Mouse (Mus musculus): ENCODE data around the gene Bbx. TPM values are rescaled to one million over a fixed set of nuclear protein-coding genes. Genes with fewer than 3 reads are reported as not detected.

Bbx gene
- total and polyA plus RNA-seq, 3 experiments, result 3.7 to 112 (median 43.7) TPM

GRCm38 (mm10) chr16:50315349-50315969, 116.7 kb downstream of the Bbx start:
- H3K36me3 ChIP-seq (replicated peaks), result peaks cover 16% of the 10 kb centered on the region
- H3K27me3 ChIP-seq (ENCODE audit: insufficient read depth, low read length), result no peaks in the 10 kb centered on the region
- no peak for TF ChIP-seq TAL1 (conservative IDR thresholded peaks at IDR 0.05; ENCODE audit: low read depth, low read length)
- no peaks in the 10 kb centered on the region for H3K9me3 ChIP-seq (replicated peaks)
- H3K4me3 ChIP-seq (ENCODE audit: low read depth, low read length), result no peak overlapping the region
- peaks cover 35% of the 10 kb centered on the region for H3K4me1 ChIP-seq (ENCODE audit: insufficient read depth, low read depth, low read length)
- DNase-seq (ENCODE audit: low spot score) (no peak), ATAC-seq (ENCODE audit: extremely low read depth, insufficient number of reproducible peaks, low FRiP score, poor library complexity, severe bottlenecking) (no peak)

GRCm38 (mm10) chr16:50311588-50311987, 120.6 kb downstream of the Bbx start:
- Histone ChIP-seq H3K4me1 (ENCODE audit: insufficient read depth, low read depth, low read length) (peaks cover 6% of the 10 kb centered on the region), H3K36me3 (replicated peaks) (peaks cover 29% of the 10 kb centered on the region), H3K9me3 (replicated peaks) (no peaks in the 10 kb centered on the region), H3K27me3 (ENCODE audit: insufficient read depth, low read length) (no peaks in the 10 kb centered on the region), H3K4me3 (ENCODE audit: low read depth, low read length) (no peak overlapping the region)
- DNase-seq (ENCODE audit: low spot score) (no peak), ATAC-seq (ENCODE audit: extremely low read depth, insufficient number of reproducible peaks, low FRiP score, poor library complexity, severe bottlenecking) (no peak)
- TF ChIP-seq CTCF (IDR thresholded peaks at IDR 0.05; ENCODE audit: low read depth, low read length), result no peak
- TF ChIP-seq GATA1 (IDR thresholded peaks at IDR 0.05; ENCODE audit: borderline replicate concordance, low read length), result no peak
- no peak for TF ChIP-seq TAL1 (conservative IDR thresholded peaks at IDR 0.05; ENCODE audit: low read depth, low read length)
- TF ChIP-seq GATA2 (IDR thresholded peaks at IDR 0.05; ENCODE audit: borderline replicate concordance, low read depth, low read length), result no peak
- TF ChIP-seq POLR2AphosphoS5 (IDR thresholded peaks at IDR 0.05; ENCODE audit: insufficient replicate concordance, low read depth, low read length), result no peak

- ATAC-seq (ENCODE audit: extremely low read depth, insufficient number of reproducible peaks, low FRiP score, poor library complexity, severe bottlenecking), result no peak
- H3K4me3 ChIP-seq (ENCODE audit: low read depth, low read length), result no peak overlapping the region
- H3K4me1 ChIP-seq (ENCODE audit: insufficient read depth, low read depth, low read length), result peaks cover 3% of the 10 kb centered on the region; the same call in 1 of the 2 replicates
- no peaks in the 10 kb centered on the region for H3K27me3 ChIP-seq (ENCODE audit: insufficient read depth, low read length)
- H3K9me3 ChIP-seq (replicated peaks), result no peaks in the 10 kb centered on the region
- peaks cover 36% of the 10 kb centered on the region for H3K36me3 ChIP-seq (replicated peaks)
- TF ChIP-seq CTCF (IDR thresholded peaks at IDR 0.05; ENCODE audit: low read depth, low read length) (no peak), GATA2 (IDR thresholded peaks at IDR 0.05; ENCODE audit: borderline replicate concordance, low read depth, low read length) (no peak), POLR2AphosphoS5 (IDR thresholded peaks at IDR 0.05; ENCODE audit: insufficient replicate concordance, low read depth, low read length) (no peak)
- DNase-seq (ENCODE audit: low spot score), result no peak
Measured at GRCm38 (mm10) chr16:50309411-50310042, 122.7 kb downstream of the Bbx start.

GRCm38 (mm10) chr16:50308256-50308655, 123.9 kb downstream of the Bbx start:
- no peak overlapping the region for H3K4me3 ChIP-seq (ENCODE audit: low read depth, low read length)
- H3K27me3 ChIP-seq (ENCODE audit: insufficient read depth, low read length), result no peaks in the 10 kb centered on the region
- TF ChIP-seq GATA1 (IDR thresholded peaks at IDR 0.05; ENCODE audit: borderline replicate concordance, low read length), result no peak
- no peak for TF ChIP-seq TAL1 (conservative IDR thresholded peaks at IDR 0.05; ENCODE audit: low read depth, low read length)
- no peak for TF ChIP-seq POLR2AphosphoS5 (IDR thresholded peaks at IDR 0.05; ENCODE audit: insufficient replicate concordance, low read depth, low read length)
- H3K9me3 ChIP-seq (replicated peaks), result no peaks in the 10 kb centered on the region
- ATAC-seq (ENCODE audit: extremely low read depth, insufficient number of reproducible peaks, low FRiP score, poor library complexity, severe bottlenecking) (no peak), DNase-seq (ENCODE audit: low spot score) (no peak)
- peaks cover 37% of the 10 kb centered on the region for H3K36me3 ChIP-seq (replicated peaks)
- peaks cover 3% of the 10 kb centered on the region; the same call in 1 of the 2 replicates for H3K4me1 ChIP-seq (ENCODE audit: insufficient read depth, low read depth, low read length)

GRCm38 (mm10) chr16:50307231-50307630, 125.0 kb downstream of the Bbx start:
- H3K36me3 ChIP-seq (replicated peaks), result peaks cover 33% of the 10 kb centered on the region
- TF ChIP-seq TAL1 (conservative IDR thresholded peaks at IDR 0.05; ENCODE audit: low read depth, low read length) (no peak), GATA2 (IDR thresholded peaks at IDR 0.05; ENCODE audit: borderline replicate concordance, low read depth, low read length) (no peak), POLR2AphosphoS5 (IDR thresholded peaks at IDR 0.05; ENCODE audit: insufficient replicate concordance, low read depth, low read length) (no peak), GATA1 (IDR thresholded peaks at IDR 0.05; ENCODE audit: borderline replicate concordance, low read length) (no peak), CTCF (IDR thresholded peaks at IDR 0.05; ENCODE audit: low read depth, low read length) (no peak)
- peaks cover 3% of the 10 kb centered on the region for H3K4me1 ChIP-seq (ENCODE audit: insufficient read depth, low read depth, low read length)
- H3K4me3 ChIP-seq (ENCODE audit: low read depth, low read length), result no peak overlapping the region
- no peak for ATAC-seq (ENCODE audit: extremely low read depth, insufficient number of reproducible peaks, low FRiP score, poor library complexity, severe bottlenecking)
- H3K9me3 ChIP-seq (replicated peaks), result no peaks in the 10 kb centered on the region
- no peak for DNase-seq (ENCODE audit: low spot score)
- H3K27me3 ChIP-seq (ENCODE audit: insufficient read depth, low read length), result no peaks in the 10 kb centered on the region

- ATAC-seq (ENCODE audit: extremely low read depth, insufficient number of reproducible peaks, low FRiP score, poor library complexity, severe bottlenecking), result peak; percentile 28; the same call in 1 of the 2 replicates
- Histone ChIP-seq H3K36me3 (replicated peaks) (peaks cover 34% of the 10 kb centered on the region), H3K27me3 (ENCODE audit: insufficient read depth, low read length) (no peaks in the 10 kb centered on the region), H3K4me1 (ENCODE audit: insufficient read depth, low read depth, low read length) (peaks cover 3% of the 10 kb centered on the region), H3K9me3 (replicated peaks) (no peaks in the 10 kb centered on the region), H3K4me3 (ENCODE audit: low read depth, low read length) (no peak overlapping the region)
- DNase-seq (ENCODE audit: low spot score), result no peak
- TF ChIP-seq GATA1 (IDR thresholded peaks at IDR 0.05; ENCODE audit: borderline replicate concordance, low read length), result no peak
- no peak for TF ChIP-seq GATA2 (IDR thresholded peaks at IDR 0.05; ENCODE audit: borderline replicate concordance, low read depth, low read length)
Measured at GRCm38 (mm10) chr16:50306727-50307126, 125.5 kb downstream of the Bbx start.

GRCm38 (mm10) chr16:50305156-50305555, 127.0 kb downstream of the Bbx start:
- H3K4me3 ChIP-seq (ENCODE audit: low read depth, low read length), result no peak overlapping the region
- TF ChIP-seq CTCF (IDR thresholded peaks at IDR 0.05; ENCODE audit: low read depth, low read length), result no peak
- no peak for TF ChIP-seq TAL1 (conservative IDR thresholded peaks at IDR 0.05; ENCODE audit: low read depth, low read length)
- TF ChIP-seq GATA2 (IDR thresholded peaks at IDR 0.05; ENCODE audit: borderline replicate concordance, low read depth, low read length), result no peak
- no peak for TF ChIP-seq GATA1 (IDR thresholded peaks at IDR 0.05; ENCODE audit: borderline replicate concordance, low read length)
- no peak for TF ChIP-seq POLR2AphosphoS5 (IDR thresholded peaks at IDR 0.05; ENCODE audit: insufficient replicate concordance, low read depth, low read length)
- H3K36me3 ChIP-seq (replicated peaks), result peaks cover 31% of the 10 kb centered on the region
- DNase-seq (ENCODE audit: low spot score) (no peak), ATAC-seq (ENCODE audit: extremely low read depth, insufficient number of reproducible peaks, low FRiP score, poor library complexity, severe bottlenecking) (no peak)
- H3K4me1 ChIP-seq (ENCODE audit: insufficient read depth, low read depth, low read length), result peaks cover 8% of the 10 kb centered on the region
- no peaks in the 10 kb centered on the region for H3K9me3 ChIP-seq (replicated peaks)
- H3K27me3 ChIP-seq (ENCODE audit: insufficient read depth, low read length), result no peaks in the 10 kb centered on the region
